Mouse (Mus musculus) bone marrow, adult 2 months (tissue): ENCODE data around the gene Srebf2. TPM values are rescaled to one million over a fixed set of nuclear protein-coding genes. Genes with fewer than 3 reads are reported as not detected.

ENCODE experiments used
- H3K27ac ChIP-seq: fragments of 200-500 bp; 2 replicates; pipeline ENCODE4 v1.5.1; 2012; ENCODE audit warnings: low read depth, mild to moderate bottlenecking, control low read depth, inconsistent platforms, low read length; ENCODE audit not compliant: control insufficient read depth, poor library complexity, insufficient read depth
- H3K4me1 ChIP-seq: fragments of 200-500 bp; 2 replicates; pipeline ENCODE4 v1.6.1; 2011; ENCODE audit warnings: low read length; ENCODE audit not compliant: control insufficient read depth, insufficient read depth
- H3K4me3 ChIP-seq: fragments of 200-500 bp; replicated peaks from 2 replicates; pipeline ENCODE3; 2011; ENCODE audit warnings: mild to moderate bottlenecking, low read depth, low read length, control low read depth; ENCODE audit not compliant: control insufficient read depth
- CTCF ChIP-seq: fragments of 200-500 bp; IDR thresholded peaks from 2 replicates; pipeline ENCODE4 v1.5.1; 2011; ENCODE audit warnings: low read length, control low read depth; ENCODE audit not compliant: control insufficient read depth, insufficient read depth
- POLR2A ChIP-seq: fragments of 200-500 bp; IDR thresholded peaks from 2 replicates; pipeline ENCODE4 v1.6.1; 2011; ENCODE audit warnings: low read depth, mild to moderate bottlenecking, control low read depth, low read length, borderline replicate concordance; ENCODE audit not compliant: control insufficient read depth
- WGBS: fragments of 180-500 bp; shearing (Covaris S2); methylation state at CpG from one replicate; pipeline ENCODE4 v1.1.7; 2018; 5-methylcytosine and 5-hydroxymethylcytosine counted together
- polyA plus RNA-seq: library from polyadenylated mRNA; stranded (reverse); fragments of >200 nt; gene quantifications from 2 replicates; pipeline ENCODE4 v1.2.4, GENCODE M21; 2011; ENCODE audit warnings: low replicate concordance; ENCODE audit not compliant: missing spikeins, insufficient read depth, insufficient read length

Srebf2 gene
- polyA plus RNA-seq, 1 experiment = 46.3 TPM

DNA sequence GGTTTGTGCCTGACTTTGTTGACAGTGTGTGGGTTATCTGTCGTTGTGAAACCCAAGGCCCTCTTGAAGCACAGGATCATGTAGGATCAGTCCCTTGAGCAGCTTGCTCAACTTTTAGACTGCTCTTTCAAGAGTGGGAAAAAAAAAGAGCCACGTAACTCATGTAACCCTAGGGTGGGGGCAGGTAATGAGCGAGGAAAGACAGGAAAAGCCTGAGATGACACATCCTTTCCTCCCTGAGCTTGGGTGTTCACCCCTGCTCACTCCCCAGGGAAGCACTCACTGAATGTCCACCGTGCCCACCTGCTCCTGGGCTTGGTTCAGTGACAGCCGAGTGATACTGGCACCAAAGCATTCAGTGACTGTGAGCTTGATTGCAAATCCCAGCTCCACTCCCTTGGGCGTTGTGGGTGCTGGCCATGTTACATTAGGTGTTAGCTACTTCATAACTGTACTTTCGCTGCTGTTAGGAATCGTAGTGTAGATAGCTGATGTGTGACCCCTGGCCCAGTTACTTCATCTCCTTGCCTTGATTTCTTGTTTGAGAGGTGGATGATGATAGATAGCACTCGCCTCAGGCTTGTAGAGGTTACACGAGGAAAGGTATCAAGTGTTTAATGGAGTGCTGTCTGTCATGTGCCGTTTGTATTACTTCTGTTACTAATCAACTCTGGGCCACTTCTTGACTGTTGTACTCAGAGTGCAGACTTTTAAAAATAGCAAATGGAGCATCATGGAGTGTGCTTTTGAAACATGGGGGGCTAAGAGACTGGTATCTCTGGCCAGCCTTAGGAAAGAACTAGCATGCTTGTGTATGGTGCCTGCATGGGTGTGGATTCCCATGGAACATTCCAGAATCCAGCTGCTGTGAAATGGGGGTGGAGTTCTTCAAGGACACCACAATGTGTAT, 14.0 kb downstream of the Srebf2 start:
- Histone ChIP-seq H3K27ac (no peak overlapping the region; the same call in 1 of the 2 replicates), H3K4me3 (no peak overlapping the region), H3K4me1 (peaks cover 18% of the 10 kb centered on the region)
- 42% methylated on average over 11 of the region's 11 CpGs for WGBS
- TF ChIP-seq POLR2A = no peak
- no peak for TF ChIP-seq CTCF

DNA sequence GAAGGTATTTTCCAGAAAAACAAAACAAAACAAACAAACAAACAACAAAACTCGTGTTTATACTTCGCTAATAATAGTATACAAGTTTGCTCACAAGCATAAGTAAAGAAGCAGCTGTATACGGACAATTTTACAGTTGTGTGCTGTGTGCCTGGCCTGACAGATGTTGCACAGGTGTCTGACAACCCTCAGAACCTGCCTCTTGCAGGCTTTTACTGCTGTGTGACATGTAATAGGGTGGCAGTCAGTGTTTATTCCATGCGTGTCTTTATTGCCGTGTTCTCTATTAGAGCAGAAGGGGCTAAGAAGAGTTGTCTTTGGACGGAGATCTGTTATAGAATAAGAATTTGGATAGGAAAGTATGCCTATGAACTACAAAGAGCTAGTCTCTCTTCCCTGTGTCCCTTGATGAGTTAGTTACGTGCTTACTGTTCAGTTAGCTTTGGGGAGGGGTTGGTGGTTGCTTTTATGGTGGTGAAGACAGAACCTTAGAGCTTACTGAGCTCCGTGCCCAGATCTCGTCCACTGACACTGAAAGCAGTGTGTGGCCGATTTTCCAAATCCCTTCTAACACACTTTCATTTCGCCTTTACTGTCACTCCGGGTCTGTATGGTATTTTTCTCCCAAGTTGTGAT, 15.1 kb downstream of the Srebf2 start:
- Histone ChIP-seq H3K4me3 (no peak overlapping the region), H3K27ac (no peak overlapping the region), H3K4me1 (peaks cover 16% of the 10 kb centered on the region)
- 89% methylated on average over 12 of the region's 12 CpGs for WGBS
- TF ChIP-seq CTCF (no peak), POLR2A (no peak)

DNA sequence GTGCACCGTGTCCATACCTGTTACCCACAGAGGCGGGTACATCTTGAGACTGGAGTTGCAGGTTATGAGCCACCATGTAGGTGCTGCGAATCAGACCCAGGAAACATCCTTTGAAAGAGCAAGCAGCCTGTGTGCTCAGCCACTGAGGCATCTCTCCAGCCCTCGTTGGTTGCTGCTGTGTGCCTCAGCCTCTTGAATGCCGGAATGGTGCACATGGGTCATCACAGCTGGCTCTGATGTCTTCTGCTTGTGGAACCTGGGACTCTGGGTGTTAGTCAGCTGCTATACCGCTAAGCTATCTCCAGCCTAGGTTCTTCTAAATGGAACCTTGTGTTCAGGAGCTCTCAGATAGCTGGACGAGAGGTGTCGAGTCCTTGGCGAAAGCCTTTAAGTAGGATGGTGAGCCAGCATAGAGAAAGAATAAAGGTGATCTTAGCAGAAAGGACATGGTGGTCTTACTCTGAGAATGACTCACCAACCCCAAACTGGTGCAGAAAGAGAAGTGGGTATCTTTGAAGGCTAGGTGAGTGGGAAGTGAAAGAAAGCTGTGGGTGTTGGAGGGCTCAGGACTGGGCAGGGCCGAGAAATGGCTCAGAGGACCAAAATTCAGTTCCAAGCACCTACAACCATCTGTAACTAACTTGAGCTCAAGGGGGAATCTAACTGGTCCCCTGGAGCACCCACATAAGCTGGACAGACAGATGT, 16.5 kb downstream of the Srebf2 start:
- peaks cover 15% of the 10 kb centered on the region for H3K4me1 ChIP-seq
- 65% methylated on average over 10 of the region's 10 CpGs for WGBS
- H3K27ac ChIP-seq = peak overlapping the region; percentile 12; the same call in 1 of the 2 replicates
- no peak overlapping the region for H3K4me3 ChIP-seq
- TF ChIP-seq POLR2A = no peak
- no peak for TF ChIP-seq CTCF

DNA sequence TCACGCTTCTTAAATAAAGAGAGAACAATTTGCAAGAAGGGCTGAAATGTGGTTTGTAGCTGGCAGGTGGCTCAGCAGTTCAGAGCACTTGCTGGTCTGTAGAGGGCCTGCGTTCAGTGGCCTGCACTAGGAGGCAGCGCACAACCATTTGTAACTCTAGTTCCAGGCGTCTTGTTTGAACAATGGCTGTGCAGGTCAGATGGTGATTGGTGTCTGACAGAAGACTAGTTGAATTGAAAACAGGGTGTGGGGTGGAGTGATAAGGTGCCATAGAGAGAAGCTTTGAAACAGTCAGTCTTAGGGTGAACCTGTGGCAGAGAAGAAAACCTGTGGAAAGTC, 17.0 kb downstream of the Srebf2 start:
- peaks cover 15% of the 10 kb centered on the region for H3K4me1 ChIP-seq
- WGBS = 22% methylated on average over 4 of the region's 4 CpGs
- TF ChIP-seq CTCF (no peak), POLR2A (no peak)
- peak overlapping the region; percentile 1; the same call in 1 of the 2 replicates for H3K27ac ChIP-seq
- no peak overlapping the region for H3K4me3 ChIP-seq

DNA sequence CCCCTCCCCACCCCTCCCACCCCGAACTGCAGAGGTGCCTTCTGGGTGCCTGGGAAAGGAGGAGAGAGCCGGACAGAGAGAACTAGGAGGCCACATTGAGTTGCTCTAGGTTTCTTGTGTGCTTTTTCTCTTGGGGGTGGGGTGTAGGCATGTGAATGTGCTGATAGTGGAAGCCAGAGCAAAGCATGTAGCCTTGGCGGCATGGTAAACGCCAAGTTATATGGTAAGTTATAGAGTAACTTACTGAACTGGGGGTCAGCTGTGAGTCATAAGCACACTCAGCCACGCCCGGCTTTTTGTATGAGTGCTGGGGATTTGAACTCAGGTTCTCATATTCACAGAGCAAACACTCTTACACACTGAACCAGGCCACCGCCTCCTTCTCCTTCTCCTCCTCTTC, 17.5 kb downstream of the Srebf2 start:
- TF ChIP-seq POLR2A = no peak
- TF ChIP-seq CTCF = no peak
- H3K4me1 ChIP-seq = peaks cover 14% of the 10 kb centered on the region
- WGBS = 53% methylated on average over 7 of the region's 7 CpGs
- H3K27ac ChIP-seq = no peak overlapping the region
- H3K4me3 ChIP-seq = no peak overlapping the region

DNA sequence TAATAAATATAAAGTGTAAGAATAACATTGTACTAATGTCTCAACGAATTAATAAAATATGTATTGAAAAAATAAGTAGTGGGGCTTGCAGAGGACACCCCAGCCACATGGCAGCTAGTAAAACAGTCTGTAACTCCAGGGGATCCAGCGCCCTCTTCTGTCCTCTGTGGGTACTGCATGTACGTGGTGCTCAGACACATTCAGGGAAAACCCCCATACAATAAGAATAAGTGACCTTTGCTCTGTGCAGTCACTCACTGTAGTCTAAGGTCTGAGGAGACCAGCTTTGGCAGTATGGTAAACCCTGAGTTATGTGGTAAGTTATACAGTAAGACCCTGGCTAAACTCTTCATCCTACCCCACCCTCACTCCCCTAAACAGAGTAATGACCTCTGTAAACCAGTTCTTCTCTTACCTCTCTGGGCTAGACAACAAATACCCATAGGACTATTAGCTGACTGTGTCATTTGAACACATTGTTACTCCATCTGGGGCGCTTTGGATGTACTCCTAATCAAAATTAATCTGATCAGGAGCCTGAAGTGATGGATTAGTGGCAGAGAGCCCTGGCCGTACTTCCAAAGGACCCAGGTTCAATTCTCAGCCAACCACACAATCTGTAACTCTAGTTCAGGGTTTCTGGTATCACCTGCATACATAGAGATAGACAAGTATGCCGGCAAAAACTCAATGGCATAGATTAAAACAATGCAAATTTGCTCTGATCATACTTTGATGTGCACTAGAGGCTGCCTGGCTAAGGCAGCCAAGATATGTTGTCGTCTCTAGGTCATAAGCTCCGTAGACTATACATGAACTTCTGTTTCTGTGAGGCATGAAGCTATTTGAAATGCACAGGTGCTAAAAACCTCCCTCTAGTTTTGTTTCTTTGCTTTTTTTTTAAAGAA, 18.6 kb downstream of the Srebf2 start:
- TF ChIP-seq POLR2A (no peak), CTCF (peak; percentile 86)
- Histone ChIP-seq H3K4me1 (peaks cover 10% of the 10 kb centered on the region), H3K4me3 (no peak overlapping the region), H3K27ac (peak overlapping the region; percentile 12; the same call in 1 of the 2 replicates)
- WGBS = 27% methylated on average over 8 of the region's 8 CpGs

DNA sequence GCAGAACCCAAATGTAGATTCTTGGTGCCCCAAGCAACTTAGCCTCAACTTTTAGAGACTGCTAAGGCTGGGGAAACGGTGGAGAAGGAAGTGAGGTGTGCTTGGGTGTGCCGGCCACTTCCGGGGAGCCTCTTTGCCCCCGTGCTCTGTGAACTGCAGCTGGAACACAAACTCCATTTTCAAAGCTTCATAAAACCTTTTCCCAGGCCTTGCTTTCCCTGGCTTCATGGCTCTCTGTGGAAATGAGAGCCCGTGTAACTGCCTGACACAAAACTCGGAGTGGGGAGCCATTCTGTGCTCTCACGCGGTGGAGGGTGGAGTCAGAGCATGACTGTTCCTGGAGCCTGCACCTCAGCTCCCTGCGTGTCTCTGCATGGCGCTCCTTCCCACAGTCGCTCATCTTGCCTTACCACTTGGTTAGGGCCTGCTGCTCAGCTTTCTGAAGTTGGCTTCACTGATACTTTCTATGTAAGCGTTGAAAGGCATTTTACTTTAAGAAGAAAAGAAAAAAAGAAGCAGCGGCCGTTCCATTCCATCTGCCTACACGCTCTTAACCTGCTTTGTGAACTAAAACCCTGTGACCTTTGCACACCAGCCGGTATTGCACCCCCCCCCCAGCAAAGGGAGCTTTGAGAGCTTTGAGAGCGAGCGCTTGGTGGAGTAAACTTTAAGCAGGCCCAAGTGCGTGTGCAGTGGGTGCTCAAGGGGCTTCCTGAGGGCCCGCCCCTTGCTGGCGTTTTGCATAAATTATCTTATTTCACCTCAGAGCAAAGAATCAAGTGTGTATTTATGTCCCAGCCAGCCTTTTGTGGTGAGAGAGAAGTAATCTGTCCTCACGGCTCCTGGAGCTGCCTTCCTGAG, 19.5 kb downstream of the Srebf2 start:
- 27% methylated on average over 22 of the region's 22 CpGs for WGBS
- TF ChIP-seq CTCF (no peak), POLR2A (no peak; the same call in 1 of the 2 replicates)
- H3K4me3 ChIP-seq = peak overlapping the region; percentile 45
- peak overlapping the region; percentile 71 for H3K27ac ChIP-seq
- peaks cover 7% of the 10 kb centered on the region for H3K4me1 ChIP-seq
